ENCODE assay signal across 8 mouse cellular contexts in the genomic region with DNA sequence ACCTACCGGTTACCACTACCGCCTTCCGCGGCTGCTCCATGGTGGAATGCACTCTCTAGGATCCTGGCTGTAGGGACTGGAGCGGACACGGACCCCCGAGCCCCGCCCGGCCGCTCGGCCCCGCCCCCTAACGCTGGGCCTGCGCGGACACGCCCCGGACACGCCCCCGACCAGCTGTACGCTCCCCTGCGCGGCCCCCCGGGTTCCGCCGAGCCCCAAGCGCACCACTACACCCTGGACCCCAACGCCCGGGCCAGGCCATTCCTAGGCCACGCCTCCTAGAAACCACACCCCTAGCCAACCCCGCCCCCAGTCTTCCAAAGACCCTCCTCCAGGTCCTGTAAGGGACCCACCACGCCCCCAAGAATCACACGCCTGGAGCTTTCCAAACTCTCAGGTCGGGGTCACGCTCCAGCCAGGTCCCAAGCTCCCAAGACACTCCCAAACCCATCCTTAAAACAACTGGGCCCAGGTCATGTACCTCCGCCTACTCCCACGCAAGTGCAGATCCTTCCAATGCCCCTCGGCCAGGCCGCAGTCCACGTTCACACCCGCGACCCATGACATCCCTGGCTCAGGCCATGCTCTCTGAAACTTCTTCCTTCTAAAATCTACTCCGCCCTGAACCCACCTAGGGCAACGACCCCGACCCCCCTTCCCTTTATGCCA. TPM values are rescaled to one million over a fixed set of nuclear protein-coding genes. Genes with fewer than 3 reads are reported as not detected.
DNase-seq lines count a peak whose midpoint lies in the region; ATAC-seq and TF ChIP-seq lines count a peak whose summit lies in the region.

No protein-coding gene starts in this region.

- H3K4me2 ChIP-seq in embryonic facial prominence, embryonic 15.5 days (replicated peaks): peak overlapping the region; percentile 96
- H3K4me2 ChIP-seq in kidney, embryonic 14.5 days (replicated peaks; ENCODE audit: low read depth, low read length): peak overlapping the region; percentile 70
- peak overlapping the region; percentile 92 for H3K4me2 ChIP-seq in limb, embryonic 15.5 days
- peak overlapping the region; percentile 92 for H3K4me2 ChIP-seq in midbrain, postnatal 0 days (ENCODE audit: low read depth, low read length, poor library complexity, severe bottlenecking)

- peak; percentile 98 for ATAC-seq in embryonic facial prominence, embryonic 15.5 days (ENCODE audit: insufficient number of reproducible peaks, low FRiP score, low TSS enrichment, low read depth)
- peak; percentile 97 for ATAC-seq in kidney, embryonic 14.5 days (ENCODE audit: low FRiP score, low TSS enrichment)
- ATAC-seq in limb, embryonic 15.5 days (ENCODE audit: insufficient number of reproducible peaks, low FRiP score, low TSS enrichment, low read depth): peak; percentile 96
- peak; percentile 87 for ATAC-seq in midbrain, postnatal 0 days (ENCODE audit: low FRiP score)

- H3K4me3 ChIP-seq in bone marrow macrophage, adult 2 months (ENCODE audit: insufficient read depth, low read length): peak overlapping the region; percentile 94
- H3K4me3 ChIP-seq in embryonic facial prominence, embryonic 15.5 days (replicated peaks): peak overlapping the region; percentile 79
- peak overlapping the region; percentile 81 for H3K4me3 ChIP-seq in heart, embryonic 10.5 days
- H3K4me3 ChIP-seq in kidney, embryonic 14.5 days (ENCODE audit: low read length): peak overlapping the region; percentile 81
- peak overlapping the region; percentile 73 for H3K4me3 ChIP-seq in limb, embryonic 15.5 days
- H3K4me3 ChIP-seq in midbrain, postnatal 0 days (ENCODE audit: low read depth, low read length): peak overlapping the region; percentile 64

- peaks cover 24% of the 10 kb centered on the region for H3K4me1 ChIP-seq in bone marrow macrophage, adult 2 months (ENCODE audit: control insufficient read depth, insufficient read depth, low read length)
- H3K4me1 ChIP-seq in embryonic facial prominence, embryonic 15.5 days: peaks cover 26% of the 10 kb centered on the region
- H3K4me1 ChIP-seq in heart, embryonic 10.5 days: peaks cover 34% of the 10 kb centered on the region
- H3K4me1 ChIP-seq in kidney, embryonic 14.5 days (ENCODE audit: control insufficient read depth, insufficient read depth, low read length): peaks cover 8% of the 10 kb centered on the region
- peaks cover 26% of the 10 kb centered on the region for H3K4me1 ChIP-seq in limb, embryonic 15.5 days
- H3K4me1 ChIP-seq in midbrain, postnatal 0 days (ENCODE audit: insufficient read depth, low read length): peaks cover 4% of the 10 kb centered on the region; the same call in 1 of the 2 replicates

- TF ChIP-seq CTCF in bone marrow macrophage, adult 2 months (IDR thresholded peaks at IDR 0.05; ENCODE audit: low read depth, low read length): no peak
- no peak for TF ChIP-seq CTCF in midbrain, postnatal 0 days (IDR thresholded peaks at IDR 0.05)

- H3K36me3 ChIP-seq in embryonic facial prominence, embryonic 15.5 days: peaks cover 19% of the 10 kb centered on the region
- H3K36me3 ChIP-seq in heart, embryonic 10.5 days: peaks cover 22% of the 10 kb centered on the region
- peaks cover 15% of the 10 kb centered on the region for H3K36me3 ChIP-seq in kidney, embryonic 14.5 days (ENCODE audit: control insufficient read depth, insufficient read depth, low read length)
- peaks cover 22% of the 10 kb centered on the region for H3K36me3 ChIP-seq in limb, embryonic 15.5 days
- peaks cover 9% of the 10 kb centered on the region; the same call in 1 of the 2 replicates for H3K36me3 ChIP-seq in midbrain, postnatal 0 days (ENCODE audit: insufficient read depth, low read length)

- DNase-seq in B cell, adult 2 months: peak; percentile 79 to 81
- peak; percentile 99 for DNase-seq in heart, embryonic 10.5 days (ENCODE audit: low spot score)
- peak; percentile 76 for DNase-seq in midbrain, postnatal 0 days (ENCODE audit: low spot score)
- peak; percentile 74 to 82 for DNase-seq in spleen, postnatal 14 days (ENCODE audit: low spot score in 2 of 2)

- no peak for TF ChIP-seq POLR2A in bone marrow macrophage, adult 2 months (IDR thresholded peaks at IDR 0.05; ENCODE audit: borderline replicate concordance, low read depth, low read length)

- no peaks in the 10 kb centered on the region for H3K9me3 ChIP-seq in embryonic facial prominence, embryonic 15.5 days (replicated peaks)
- H3K9me3 ChIP-seq in heart, embryonic 10.5 days: no peaks in the 10 kb centered on the region
- no peaks in the 10 kb centered on the region for H3K9me3 ChIP-seq in kidney, embryonic 14.5 days (ENCODE audit: control insufficient read depth, low read length)
- no peaks in the 10 kb centered on the region for H3K9me3 ChIP-seq in limb, embryonic 15.5 days
- no peaks in the 10 kb centered on the region for H3K9me3 ChIP-seq in midbrain, postnatal 0 days (ENCODE audit: low read length)

- H3K27me3 ChIP-seq in embryonic facial prominence, embryonic 15.5 days: no peaks in the 10 kb centered on the region
- no peaks in the 10 kb centered on the region for H3K27me3 ChIP-seq in heart, embryonic 10.5 days (ENCODE audit: insufficient read depth, poor library complexity, severe bottlenecking)
- no peaks in the 10 kb centered on the region for H3K27me3 ChIP-seq in kidney, embryonic 14.5 days (ENCODE audit: control insufficient read depth, insufficient read depth, low read length)
- H3K27me3 ChIP-seq in limb, embryonic 15.5 days: no peaks in the 10 kb centered on the region
- no peaks in the 10 kb centered on the region for H3K27me3 ChIP-seq in midbrain, postnatal 0 days (ENCODE audit: insufficient read depth, low read length)

- peak overlapping the region; percentile 53 for H3K27ac ChIP-seq in bone marrow macrophage, adult 2 months (ENCODE audit: insufficient read depth, low read depth, low read length)
- H3K27ac ChIP-seq in embryonic facial prominence, embryonic 15.5 days (replicated peaks): peak overlapping the region; percentile 81
- peak overlapping the region; percentile 90 for H3K27ac ChIP-seq in heart, embryonic 10.5 days
- peak overlapping the region; percentile 77 for H3K27ac ChIP-seq in kidney, embryonic 14.5 days (ENCODE audit: low read depth, low read length)
- H3K27ac ChIP-seq in limb, embryonic 15.5 days: peak overlapping the region; percentile 85
- 0 out of 2 replicates have a peak overlapping the region, but pooled peaks have one; percentile 44 for H3K27ac ChIP-seq in midbrain, postnatal 0 days (ENCODE audit: low read depth, low read length)

- peak overlapping the region; percentile 72 for H3K9ac ChIP-seq in embryonic facial prominence, embryonic 15.5 days
- H3K9ac ChIP-seq in kidney, embryonic 14.5 days (ENCODE audit: low read depth, low read length): peak overlapping the region; percentile 82
- peak overlapping the region; percentile 74 for H3K9ac ChIP-seq in limb, embryonic 15.5 days
- H3K9ac ChIP-seq in midbrain, postnatal 0 days (replicated peaks; ENCODE audit: low read length, poor library complexity, severe bottlenecking): peak overlapping the region; percentile 75

- under 1% methylated on average over 41 of the region's 44 CpGs for WGBS in embryonic facial prominence, embryonic 15.5 days
- under 1% methylated on average over 44 of the region's 44 CpGs for WGBS in heart, embryonic 10.5 days
- WGBS in kidney, embryonic 14.5 days: under 1% methylated on average over 36 of the region's 44 CpGs
- WGBS in limb, embryonic 15.5 days: under 1% methylated on average over 44 of the region's 44 CpGs
- 2% methylated on average over 41 of the region's 44 CpGs for WGBS in midbrain, postnatal 0 days

RNA-seq across cellular contexts. Expression of a gene that starts 0.5 kb away (rescaled TPM):
- polyA plus RNA-seq in bone marrow macrophage, adult 2 months (2012; ENCODE audit: insufficient read depth, insufficient read length, missing spikeins): 33.0 and 35.2 TPM in 2 replicates
- 52.1 and 56.6 TPM in 2 replicates for polyA plus RNA-seq in embryonic facial prominence, embryonic 15.5 days (2015; fragmentation: Nextera tagmentation; extraction: Ambion mirVana)
- polyA plus RNA-seq in heart, embryonic 10.5 days (2016; fragmentation: Nextera tagmentation; extraction: Ambion mirVana): 38.0 and 42.0 TPM in 2 replicates
- 62.2 and 62.6 TPM in 2 replicates for polyA plus RNA-seq in kidney, embryonic 14.5 days (2014; fragmentation: Nextera tagmentation; extraction: Ambion mirVana)
- polyA plus RNA-seq in limb, embryonic 15.5 days (2015; fragmentation: Nextera tagmentation; extraction: Ambion mirVana): 57.5 and 60.7 TPM in 2 replicates
- total RNA-seq in midbrain, postnatal 0 days (2014; rRNA removed): 40.2 and 60.6 TPM in 2 replicates
- polyA plus RNA-seq in midbrain, postnatal 0 days (2015; fragmentation: Nextera tagmentation; extraction: Ambion mirVana): 37.6 and 50.6 TPM in 2 replicates

RNA-seq across cellular contexts. Expression of a gene that starts 13.3 kb away (rescaled TPM):
- 62.3 and 65.9 TPM in 2 replicates for polyA plus RNA-seq in bone marrow macrophage, adult 2 months (2012; ENCODE audit: insufficient read depth, insufficient read length, missing spikeins)
- polyA plus RNA-seq in embryonic facial prominence, embryonic 15.5 days (2015; fragmentation: Nextera tagmentation; extraction: Ambion mirVana): 243 and 244 TPM in 2 replicates
- 344 and 410 TPM in 2 replicates for polyA plus RNA-seq in heart, embryonic 10.5 days (2016; fragmentation: Nextera tagmentation; extraction: Ambion mirVana)
- polyA plus RNA-seq in kidney, embryonic 14.5 days (2014; fragmentation: Nextera tagmentation; extraction: Ambion mirVana): 353 and 447 TPM in 2 replicates
- polyA plus RNA-seq in limb, embryonic 15.5 days (2015; fragmentation: Nextera tagmentation; extraction: Ambion mirVana): 199 and 201 TPM in 2 replicates
- 140 and 312 TPM in 2 replicates for total RNA-seq in midbrain, postnatal 0 days (2014; rRNA removed)
- 157 and 169 TPM in 2 replicates for polyA plus RNA-seq in midbrain, postnatal 0 days (2015; fragmentation: Nextera tagmentation; extraction: Ambion mirVana)

RNA-seq across cellular contexts. Expression of a gene that starts 27.5 kb away (rescaled TPM):
- polyA plus RNA-seq in bone marrow macrophage, adult 2 months (2012; ENCODE audit: insufficient read depth, insufficient read length, missing spikeins): 3.3 and 4.9 TPM in 2 replicates
- 0.16 TPM in 2 replicates for polyA plus RNA-seq in embryonic facial prominence, embryonic 15.5 days (2015; fragmentation: Nextera tagmentation; extraction: Ambion mirVana)
- 0.43 and 1.6 TPM in 2 replicates for polyA plus RNA-seq in heart, embryonic 10.5 days (2016; fragmentation: Nextera tagmentation; extraction: Ambion mirVana)
- 0.31 and 0.41 TPM in 2 replicates for polyA plus RNA-seq in kidney, embryonic 14.5 days (2014; fragmentation: Nextera tagmentation; extraction: Ambion mirVana)
- 0.16 and 0.24 TPM in 2 replicates for polyA plus RNA-seq in limb, embryonic 15.5 days (2015; fragmentation: Nextera tagmentation; extraction: Ambion mirVana)
- total RNA-seq in midbrain, postnatal 0 days (2014; rRNA removed): 0.22 and 1.8 TPM in 2 replicates
- 0.26 and 0.32 TPM in 2 replicates for polyA plus RNA-seq in midbrain, postnatal 0 days (2015; fragmentation: Nextera tagmentation; extraction: Ambion mirVana)

RNA-seq across cellular contexts. Expression of a gene that starts 39.0 kb away (rescaled TPM):
- polyA plus RNA-seq in bone marrow macrophage, adult 2 months (2012; ENCODE audit: insufficient read depth, insufficient read length, missing spikeins): 102 and 111 TPM in 2 replicates
- 97.7 and 99.6 TPM in 2 replicates for polyA plus RNA-seq in embryonic facial prominence, embryonic 15.5 days (2015; fragmentation: Nextera tagmentation; extraction: Ambion mirVana)
- polyA plus RNA-seq in heart, embryonic 10.5 days (2016; fragmentation: Nextera tagmentation; extraction: Ambion mirVana): 76.3 and 116 TPM in 2 replicates
- 95.1 and 117 TPM in 2 replicates for polyA plus RNA-seq in kidney, embryonic 14.5 days (2014; fragmentation: Nextera tagmentation; extraction: Ambion mirVana)
- polyA plus RNA-seq in limb, embryonic 15.5 days (2015; fragmentation: Nextera tagmentation; extraction: Ambion mirVana): 69.8 and 81.5 TPM in 2 replicates
- total RNA-seq in midbrain, postnatal 0 days (2014; rRNA removed): 470 and 553 TPM in 2 replicates
- 91.0 and 99.3 TPM in 2 replicates for polyA plus RNA-seq in midbrain, postnatal 0 days (2015; fragmentation: Nextera tagmentation; extraction: Ambion mirVana)

RNA-seq across cellular contexts. Expression of a gene that starts 43.5 kb away (rescaled TPM):
- polyA plus RNA-seq in bone marrow macrophage, adult 2 months (2012; ENCODE audit: insufficient read depth, insufficient read length, missing spikeins): not detected in 2 replicates
- 0.03 and 0.04 TPM in 2 replicates for polyA plus RNA-seq in embryonic facial prominence, embryonic 15.5 days (2015; fragmentation: Nextera tagmentation; extraction: Ambion mirVana)
- polyA plus RNA-seq in heart, embryonic 10.5 days (2016; fragmentation: Nextera tagmentation; extraction: Ambion mirVana): not detected in 2 replicates
- 0.12 TPM in 1 of 2 replicates, not detected in the other for polyA plus RNA-seq in kidney, embryonic 14.5 days (2014; fragmentation: Nextera tagmentation; extraction: Ambion mirVana)
- polyA plus RNA-seq in limb, embryonic 15.5 days (2015; fragmentation: Nextera tagmentation; extraction: Ambion mirVana): 0.04 TPM in 2 replicates
- total RNA-seq in midbrain, postnatal 0 days (2014; rRNA removed): 0.22 TPM in 1 of 2 replicates, not detected in the other
- 0.06 and 0.07 TPM in 2 replicates for polyA plus RNA-seq in midbrain, postnatal 0 days (2015; fragmentation: Nextera tagmentation; extraction: Ambion mirVana)

Comparison
In these comparisons a context has a peak if more than half of its experiments do, and no peak if none do; other contexts are left out.
1. Peak in every context shown above with its lines: DNase-seq, ATAC-seq, H3K4me3 ChIP-seq and H3K27ac ChIP-seq.